In the genomic region with DNA sequence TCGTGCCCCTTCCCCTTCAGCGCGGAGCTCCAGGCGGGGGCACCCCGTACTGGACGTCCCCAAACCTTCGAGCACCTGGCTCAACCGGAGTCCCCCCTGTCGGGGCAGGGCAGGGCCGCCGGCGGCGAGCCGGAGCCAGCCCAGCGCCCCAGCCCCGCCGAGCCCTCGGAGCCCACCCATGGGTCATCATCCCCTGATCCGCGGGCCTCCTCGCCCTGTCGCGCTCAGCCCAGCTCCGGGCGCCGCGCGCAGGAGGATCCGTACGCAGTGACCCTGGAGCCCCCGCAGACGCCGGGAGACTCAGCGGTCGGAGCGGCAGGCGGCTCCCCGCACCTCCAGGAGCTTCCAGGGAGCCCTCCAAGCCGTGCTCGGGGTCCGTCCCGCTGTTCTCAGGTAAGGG, we compare ENCODE assay signal across 9 mouse cellular contexts. TPM values are rescaled to one million over a fixed set of nuclear protein-coding genes. Genes with fewer than 3 reads are reported as not detected.
DNase-seq lines count a peak whose midpoint lies in the region; ATAC-seq lines count a peak whose summit lies in the region.
"Had no signal": no experiment of that assay in that cellular context is flagged by ENCODE, and none has a peak within 500 bp of the region (broad histone marks: within the 10 kb centered on the region; RNA-seq: fewer than 3 reads in every experiment).

A gene (plus strand): TSS at position 259 of the 400 bp plus-strand sequence.

- peaks cover 44% of the 10 kb centered on the region for H3K27me3 ChIP-seq in forebrain, embryonic 15.5 days
- peaks cover 57% of the 10 kb centered on the region for H3K27me3 ChIP-seq in neural tube, embryonic 15.5 days (replicated peaks)

- ATAC-seq in forebrain, embryonic 15.5 days (replicated peaks), result peak; percentile 6; the same call in 1 of the 2 replicates
- peak; percentile 7 for ATAC-seq in neural tube, embryonic 15.5 days (ENCODE audit: low FRiP score)

- DNase-seq in adrenal gland, postnatal 14 days, result peak; percentile 32
- DNase-seq in adrenal gland, adult 2 months, result no peak
- no peak for DNase-seq in left cerebral cortex, adult 8-10 months (ENCODE audit: low spot score in 2 of 2)
- no peak for DNase-seq in left cerebral cortex, adult 9 months (ENCODE audit: low spot score in 2 of 2)
- no peak for DNase-seq in left cerebral cortex, postnatal 14 days (ENCODE audit: low spot score in 2 of 2)
- DNase-seq in right cerebral cortex, adult 2 months (ENCODE audit: low spot score in 2 of 2), result no peak

- H3K4me1 ChIP-seq in forebrain, embryonic 15.5 days, result peaks cover 14% of the 10 kb centered on the region
- H3K4me1 ChIP-seq in neural tube, embryonic 15.5 days, result peaks cover 24% of the 10 kb centered on the region

- peak within 1 kb of the TSS; percentile 47 for H3K9ac ChIP-seq in forebrain, embryonic 15.5 days (replicated peaks)
- H3K9ac ChIP-seq in neural tube, embryonic 15.5 days (replicated peaks), result peak within 1 kb of the TSS; percentile 55

- WGBS in forebrain, embryonic 15.5 days, result 1% methylated on average over 42 of the region's 42 CpGs
- under 1% methylated on average over 42 of the region's 42 CpGs for WGBS in neural tube, embryonic 15.5 days

- peak within 1 kb of the TSS; percentile 90 for H3K4me2 ChIP-seq in forebrain, embryonic 15.5 days (replicated peaks)
- peak within 1 kb of the TSS; percentile 99 for H3K4me2 ChIP-seq in neural tube, embryonic 15.5 days

- intact Hi-C loops in left cerebral cortex, postnatal 14 days (cut with DNase I), result no loop called here

- H3K36me3 ChIP-seq in forebrain, embryonic 15.5 days, result no peaks in the 10 kb centered on the region
- H3K36me3 ChIP-seq in neural tube, embryonic 15.5 days, result no peaks in the 10 kb centered on the region

- H3K4me3 ChIP-seq in forebrain, embryonic 15.5 days, result peak within 1 kb of the TSS; percentile 61
- H3K4me3 ChIP-seq in neural tube, embryonic 15.5 days (replicated peaks), result peak within 1 kb of the TSS; percentile 63

- H3K9me3 ChIP-seq in forebrain, embryonic 15.5 days, result no peaks in the 10 kb centered on the region
- H3K9me3 ChIP-seq in neural tube, embryonic 15.5 days (replicated peaks), result no peaks in the 10 kb centered on the region

- no peak within 1 kb of the TSS for H3K27ac ChIP-seq in forebrain, embryonic 15.5 days (replicated peaks)
- no peak within 1 kb of the TSS for H3K27ac ChIP-seq in neural tube, embryonic 15.5 days (replicated peaks)

RNA-seq across cellular contexts. Expression of the gene that starts here (rescaled TPM):
- total RNA-seq in adrenal gland, postnatal 14 days (2021), result 1.6 and 2.0 TPM in 2 replicates
- 1 to 10 TPM; 1.5 to 4.8 TPM for total RNA-seq in adrenal gland, adult 2 months (2021)
- 2.9 and 3.3 TPM in 2 replicates for polyA plus RNA-seq in adrenal gland, adult 2 months (2012; rRNA removed)
- 100 to 1,000 TPM; 173 to 220 (median 186) TPM for total RNA-seq in left cerebral cortex, adult 8-10 months (2022)
- polyA plus RNA-seq in forebrain, embryonic 15.5 days (2015; fragmentation: Nextera tagmentation; extraction: Ambion mirVana), result 0.80 and 1.4 TPM in 2 replicates
- total RNA-seq in left cerebral cortex, postnatal 14 days (2021), result 10 to 100 TPM; 50.8 to 57.8 TPM
- 2.9 and 4.4 TPM in 2 replicates for polyA plus RNA-seq in neural tube, embryonic 15.5 days (2015; fragmentation: Nextera tagmentation; extraction: Ambion mirVana)
- total RNA-seq: common myeloid progenitor, adult 5-6 weeks had no signal

Comparison
In these comparisons a context has a peak if more than half of its experiments do, and no peak if none do; other contexts are left out.
1. RNA of the gene that starts here (total RNA-seq): 173 to 220 TPM in left cerebral cortex, adult 8-10 months and 50.8 to 57.8 TPM in left cerebral cortex, postnatal 14 days; 1.5 to 4.8 TPM in adrenal gland, adult 2 months and 1.6 to 2.0 TPM in adrenal gland, postnatal 14 days; every median in the first group is over 4 times any median in the second.